Mouse (Mus musculus): Measurements from ENCODE around the gene Mcm5. TPM values are rescaled to one million over a fixed set of nuclear protein-coding genes. Genes with fewer than 3 reads are reported as not detected.

The Mcm5 gene
- polyA plus RNA-seq, 1 experiment from 2014 or later = 56.2 TPM

GRCm38 (mm10) chr8:75103376-75103878 is 5.9 kb upstream of the Mcm5 start:
- H3K27ac ChIP-seq = no peak overlapping the region
- no peaks in the 10 kb centered on the region; the same call in 1 of the 2 replicates for H3K36me3 ChIP-seq
- no peak overlapping the region for H3K9ac ChIP-seq
- 38% methylated on average over 8 of the region's 8 CpGs for WGBS
- no peak for ATAC-seq (replicated peaks; ENCODE audit: insufficient number of reproducible peaks, insufficient read depth, low FRiP score, low read depth)
- no peak overlapping the region for H3K4me2 ChIP-seq
- H3K4me3 ChIP-seq = no peak overlapping the region
- no peaks in the 10 kb centered on the region for H3K27me3 ChIP-seq
- 0 out of 2 replicates have a peak, but pooled peaks cover 4% of the 10 kb centered on the region for H3K4me1 ChIP-seq (replicated peaks)
- H3K9me3 ChIP-seq (replicated peaks) = no peaks in the 10 kb centered on the region

GRCm38 (mm10) chr8:75108527-75109235 is 688 bp upstream of the Mcm5 start:
- WGBS = 0% methylated on average over 9 of the region's 9 CpGs
- Histone ChIP-seq H3K9ac (peak overlapping the region; percentile 62), H3K4me1 (replicated peaks) (peaks cover 23% of the 10 kb centered on the region), H3K4me3 (peak overlapping the region; percentile 90), H3K27ac (peak overlapping the region; percentile 79), H3K27me3 (no peaks in the 10 kb centered on the region), H3K9me3 (replicated peaks) (no peaks in the 10 kb centered on the region), H3K4me2 (peak overlapping the region; percentile 85), H3K36me3 (peaks cover 23% of the 10 kb centered on the region)
- ATAC-seq (replicated peaks; ENCODE audit: insufficient number of reproducible peaks, insufficient read depth, low FRiP score, low read depth) = peak; percentile 69; the same call in 1 of the 2 replicates

- H3K27ac ChIP-seq = no peak overlapping the region
- peak overlapping the region; percentile 85 for H3K4me2 ChIP-seq
- H3K9ac ChIP-seq = peak overlapping the region; percentile 70
- H3K36me3 ChIP-seq = peaks cover 31% of the 10 kb centered on the region
- ATAC-seq (replicated peaks; ENCODE audit: insufficient number of reproducible peaks, insufficient read depth, low FRiP score, low read depth) = no peak
- no peaks in the 10 kb centered on the region for H3K9me3 ChIP-seq (replicated peaks)
- WGBS = 15% methylated on average over 13 of the region's 13 CpGs
- H3K4me1 ChIP-seq (replicated peaks) = peaks cover 23% of the 10 kb centered on the region
- H3K27me3 ChIP-seq = no peaks in the 10 kb centered on the region
- H3K4me3 ChIP-seq = peak overlapping the region; percentile 90
Measured at GRCm38 (mm10) chr8:75110093-75110492, 724 bp downstream of the Mcm5 start.

- H3K4me3 ChIP-seq = no peak overlapping the region
Measured at GRCm38 (mm10) chr8:75118505-75118904, 9.1 kb downstream of the Mcm5 start.

GRCm38 (mm10) chr8:75119287-75119686 is 9.9 kb downstream of the Mcm5 start:
- H3K27ac ChIP-seq = no peak overlapping the region
- H3K4me3 ChIP-seq = no peak overlapping the region
- H3K36me3 ChIP-seq = peaks cover 77% of the 10 kb centered on the region
- H3K27me3 ChIP-seq = no peaks in the 10 kb centered on the region
- no peak overlapping the region for H3K9ac ChIP-seq
- ATAC-seq (replicated peaks; ENCODE audit: insufficient number of reproducible peaks, insufficient read depth, low FRiP score, low read depth) = no peak
- H3K4me1 ChIP-seq (replicated peaks) = no peaks in the 10 kb centered on the region
- no peaks in the 10 kb centered on the region for H3K9me3 ChIP-seq (replicated peaks)
- no peak overlapping the region for H3K4me2 ChIP-seq
- 93% methylated on average over 2 of the region's 2 CpGs for WGBS

More at GRCm38 (mm10) chr8:75118505-75118904, 9.1 kb downstream of the Mcm5 start:
- Histone ChIP-seq H3K36me3 (peaks cover 77% of the 10 kb centered on the region), H3K9ac (no peak overlapping the region), H3K27ac (no peak overlapping the region), H3K27me3 (no peaks in the 10 kb centered on the region), H3K4me1 (replicated peaks) (no peaks in the 10 kb centered on the region), H3K4me2 (no peak overlapping the region), H3K9me3 (replicated peaks) (no peaks in the 10 kb centered on the region)
- 88% methylated on average over 1 of the region's 1 CpGs for WGBS
- no peak for ATAC-seq (replicated peaks; ENCODE audit: insufficient number of reproducible peaks, insufficient read depth, low FRiP score, low read depth)

GRCm38 (mm10) chr8:75119747-75120146 is 10.4 kb downstream of the Mcm5 start:
- H3K4me2 ChIP-seq = no peak overlapping the region
- no peak overlapping the region for H3K4me3 ChIP-seq
- H3K27me3 ChIP-seq = no peaks in the 10 kb centered on the region
- no peak for ATAC-seq (replicated peaks; ENCODE audit: insufficient number of reproducible peaks, insufficient read depth, low FRiP score, low read depth)
- no peak overlapping the region for H3K9ac ChIP-seq
- 92% methylated on average over 2 of the region's 2 CpGs for WGBS
- no peak overlapping the region for H3K27ac ChIP-seq
- peaks cover 81% of the 10 kb centered on the region for H3K36me3 ChIP-seq
- H3K9me3 ChIP-seq (replicated peaks) = no peaks in the 10 kb centered on the region
- no peaks in the 10 kb centered on the region for H3K4me1 ChIP-seq (replicated peaks)

GRCm38 (mm10) chr8:75127406-75127805 is 18.0 kb downstream of the Mcm5 start:
- Histone ChIP-seq H3K27me3 (no peaks in the 10 kb centered on the region), H3K27ac (no peak overlapping the region), H3K4me2 (no peak overlapping the region), H3K9me3 (replicated peaks) (no peaks in the 10 kb centered on the region), H3K36me3 (peaks cover 61% of the 10 kb centered on the region), H3K4me3 (no peak overlapping the region), H3K9ac (no peak overlapping the region), H3K4me1 (replicated peaks) (no peaks in the 10 kb centered on the region)
- no peak for ATAC-seq (replicated peaks; ENCODE audit: insufficient number of reproducible peaks, insufficient read depth, low FRiP score, low read depth)
- 80% methylated on average over 1 of the region's 1 CpGs for WGBS

GRCm38 (mm10) chr8:75132485-75132884 is 23.1 kb downstream of the Mcm5 start:
- WGBS = 9% methylated on average over 3 of the region's 3 CpGs
- no peaks in the 10 kb centered on the region for H3K27me3 ChIP-seq
- ATAC-seq (replicated peaks; ENCODE audit: insufficient number of reproducible peaks, insufficient read depth, low FRiP score, low read depth) = no peak
- no peak overlapping the region for H3K4me3 ChIP-seq
- no peak overlapping the region for H3K27ac ChIP-seq
- peaks cover 14% of the 10 kb centered on the region for H3K36me3 ChIP-seq
- no peaks in the 10 kb centered on the region for H3K9me3 ChIP-seq (replicated peaks)
- H3K4me2 ChIP-seq = no peak overlapping the region
- peaks cover 17% of the 10 kb centered on the region for H3K4me1 ChIP-seq (replicated peaks)
- H3K9ac ChIP-seq = no peak overlapping the region

GRCm38 (mm10) chr8:75133399-75133798 is 24.0 kb downstream of the Mcm5 start:
- Histone ChIP-seq H3K4me2 (no peak overlapping the region), H3K27ac (no peak overlapping the region), H3K4me3 (no peak overlapping the region), H3K27me3 (no peaks in the 10 kb centered on the region), H3K36me3 (peaks cover 8% of the 10 kb centered on the region), H3K9me3 (replicated peaks) (no peaks in the 10 kb centered on the region), H3K4me1 (replicated peaks) (peaks cover 17% of the 10 kb centered on the region), H3K9ac (no peak overlapping the region)
- WGBS = 96% methylated on average over 2 of the region's 2 CpGs
- ATAC-seq (replicated peaks; ENCODE audit: insufficient number of reproducible peaks, insufficient read depth, low FRiP score, low read depth) = no peak

GRCm38 (mm10) chr8:75134603-75135391 is 25.4 kb downstream of the Mcm5 start:
- no peaks in the 10 kb centered on the region for H3K27me3 ChIP-seq
- no peak overlapping the region for H3K9ac ChIP-seq
- peak; percentile 74 for ATAC-seq (replicated peaks; ENCODE audit: insufficient number of reproducible peaks, insufficient read depth, low FRiP score, low read depth)
- no peaks in the 10 kb centered on the region for H3K9me3 ChIP-seq (replicated peaks)
- peak overlapping the region; percentile 33; the same call in 1 of the 2 replicates for H3K27ac ChIP-seq
- no peak overlapping the region for H3K4me2 ChIP-seq
- H3K36me3 ChIP-seq = no peaks in the 10 kb centered on the region
- 25% methylated on average over 2 of the region's 2 CpGs for WGBS
- peaks cover 17% of the 10 kb centered on the region for H3K4me1 ChIP-seq (replicated peaks)
- no peak overlapping the region for H3K4me3 ChIP-seq

GRCm38 (mm10) chr8:75135756-75136155 is 26.4 kb downstream of the Mcm5 start:
- no peaks in the 10 kb centered on the region for H3K36me3 ChIP-seq
- H3K27me3 ChIP-seq = no peaks in the 10 kb centered on the region
- H3K4me2 ChIP-seq = no peak overlapping the region
- no peak overlapping the region for H3K4me3 ChIP-seq
- 7% methylated on average over 1 of the region's 1 CpGs for WGBS
- no peak overlapping the region for H3K27ac ChIP-seq
- no peak for ATAC-seq (replicated peaks; ENCODE audit: insufficient number of reproducible peaks, insufficient read depth, low FRiP score, low read depth)
- peaks cover 17% of the 10 kb centered on the region for H3K4me1 ChIP-seq (replicated peaks)
- H3K9me3 ChIP-seq (replicated peaks) = no peaks in the 10 kb centered on the region
- no peak overlapping the region for H3K9ac ChIP-seq
